Mouse (Mus musculus) midbrain, embryonic 11.5 days (tissue): ENCODE data around the gene Proser1. TPM values are rescaled to one million over a fixed set of nuclear protein-coding genes. Genes with fewer than 3 reads are reported as not detected.

Experiments
- ATAC-seq: fragments of 200-750 bp; cut with Nextera tagmentation; 2 replicates; pipeline ENCODE4 v1.8.0; 2017; ENCODE audit warnings: moderate TSS enrichment, moderate library complexity; ENCODE audit not compliant: low FRiP score
- DNase-seq: peaks from one replicate; pipeline ENCODE4 v3.0.0; 2015; ENCODE audit warnings: low spot score; ENCODE audit errors: missing footprints
- H3K27ac ChIP-seq: fragments of 300-500 bp; sonication (generic); 2 replicates; pipeline ENCODE4 v1.5.1; 2014; ENCODE audit warnings: low read depth, low read length
- H3K27me3 ChIP-seq: fragments of 300-500 bp; sonication (generic); 2 replicates; pipeline ENCODE4 v1.6.1; 2014; ENCODE audit warnings: mild to moderate bottlenecking, low read length, moderate library complexity, mixed read lengths; ENCODE audit not compliant: control insufficient read depth, insufficient read depth
- H3K36me3 ChIP-seq: fragments of 300-500 bp; sonication (generic); 2 replicates; pipeline ENCODE4 v1.6.1; 2014; ENCODE audit warnings: mild to moderate bottlenecking, low read length, moderate library complexity, mixed read lengths; ENCODE audit not compliant: control insufficient read depth, insufficient read depth
- H3K4me1 ChIP-seq: fragments of 300-500 bp; sonication (generic); 2 replicates; pipeline ENCODE4 v1.6.1; 2014; ENCODE audit warnings: low read length; ENCODE audit not compliant: control insufficient read depth, insufficient read depth
- H3K4me2 ChIP-seq: fragments of 300-500 bp; sonication (generic); 2 replicates; pipeline ENCODE4 v1.6.1; 2014; ENCODE audit warnings: mild to moderate bottlenecking, moderate library complexity
- H3K4me3 ChIP-seq: fragments of 300-500 bp; sonication (generic); 2 replicates; pipeline ENCODE4 v1.5.1; 2014; ENCODE audit warnings: low read depth, low read length
- H3K9ac ChIP-seq: fragments of 300-500 bp; sonication (generic); 2 replicates; pipeline ENCODE4 v1.6.1; 2014; ENCODE audit warnings: low read length
- H3K9me3 ChIP-seq: fragments of 300-500 bp; sonication (generic); 2 replicates; pipeline ENCODE4 v1.6.1; 2016; ENCODE audit warnings: low read length; ENCODE audit not compliant: control insufficient read depth
- WGBS: fragments of 180-500 bp; shearing (Covaris S2); extraction: QIAGEN DNeasy Blood & Tissue Kit; methylation state at CpG from one replicate; pipeline ENCODE4 v1.1.7; 2014; 5-methylcytosine and 5-hydroxymethylcytosine counted together
- polyA plus RNA-seq: library from polyadenylated mRNA; unstranded; fragments of >200 nt; fragmentation: Nextera tagmentation; extraction: Ambion mirVana; gene quantifications from 2 replicates; pipeline ENCODE4 v1.2.1, GENCODE M21; 2014

Gene Proser1
- polyA plus RNA-seq, 1 experiment from 2014 or later: 24.1 TPM

- Histone ChIP-seq H3K9ac (no peak overlapping the region), H3K27ac (no peak overlapping the region), H3K4me2 (no peak overlapping the region), H3K4me1 (no peaks in the 10 kb centered on the region), H3K4me3 (no peak overlapping the region), H3K9me3 (no peaks in the 10 kb centered on the region), H3K36me3 (no peaks in the 10 kb centered on the region), H3K27me3 (no peaks in the 10 kb centered on the region)
- ATAC-seq (no peak), DNase-seq (no peak)
- 94% methylated on average over 6 of the region's 6 CpGs for WGBS
Observed at GRCm38 (mm10) chr3:53498351-53498905, 35.0 kb downstream of the Proser1 start.

GRCm38 (mm10) chr3:53502428-53502827, 39.0 kb downstream of the Proser1 start:
- Histone ChIP-seq H3K27me3 (no peaks in the 10 kb centered on the region), H3K4me3 (no peak overlapping the region), H3K27ac (no peak overlapping the region), H3K36me3 (no peaks in the 10 kb centered on the region), H3K4me2 (no peak overlapping the region), H3K9me3 (no peaks in the 10 kb centered on the region), H3K9ac (no peak overlapping the region), H3K4me1 (no peaks in the 10 kb centered on the region)
- DNase-seq (no peak), ATAC-seq (no peak)
- 77% methylated on average over 6 of the region's 6 CpGs for WGBS

- Histone ChIP-seq H3K27ac (no peak overlapping the region), H3K4me3 (no peak overlapping the region), H3K36me3 (no peaks in the 10 kb centered on the region), H3K27me3 (no peaks in the 10 kb centered on the region), H3K9me3 (no peaks in the 10 kb centered on the region), H3K9ac (no peak overlapping the region), H3K4me2 (no peak overlapping the region), H3K4me1 (no peaks in the 10 kb centered on the region)
- 66% methylated on average over 5 of the region's 5 CpGs for WGBS
- DNase-seq: peak; percentile 62
- ATAC-seq: no peak
Observed at GRCm38 (mm10) chr3:53513096-53513495, 49.6 kb downstream of the Proser1 start.

- no peaks in the 10 kb centered on the region for H3K4me1 ChIP-seq
- no peak overlapping the region for H3K9ac ChIP-seq
- H3K36me3 ChIP-seq: no peaks in the 10 kb centered on the region
- H3K4me3 ChIP-seq: no peak overlapping the region
- 89% methylated on average over 4 of the region's 4 CpGs for WGBS
- H3K4me2 ChIP-seq: no peak overlapping the region
- H3K27me3 ChIP-seq: no peaks in the 10 kb centered on the region
- no peak overlapping the region for H3K27ac ChIP-seq
- ATAC-seq: no peak
- peak; percentile 54 for DNase-seq
- H3K9me3 ChIP-seq: no peaks in the 10 kb centered on the region
Observed at GRCm38 (mm10) chr3:53514221-53515065, 51.0 kb downstream of the Proser1 start.

- Histone ChIP-seq H3K4me1 (no peaks in the 10 kb centered on the region), H3K4me2 (no peak overlapping the region), H3K4me3 (no peak overlapping the region), H3K27me3 (no peaks in the 10 kb centered on the region), H3K27ac (no peak overlapping the region), H3K36me3 (no peaks in the 10 kb centered on the region), H3K9me3 (no peaks in the 10 kb centered on the region), H3K9ac (no peak overlapping the region)
- peak; percentile 81 for DNase-seq
- no peak for ATAC-seq
- 78% methylated on average over 10 of the region's 10 CpGs for WGBS
Observed at GRCm38 (mm10) chr3:53522794-53523193, 59.3 kb downstream of the Proser1 start.

GRCm38 (mm10) chr3:53525737-53526136, 62.3 kb downstream of the Proser1 start:
- Histone ChIP-seq H3K9me3 (no peaks in the 10 kb centered on the region), H3K27me3 (no peaks in the 10 kb centered on the region), H3K4me3 (0 out of 2 replicates have a peak overlapping the region, but pooled peaks have one; percentile 12), H3K27ac (no peak overlapping the region), H3K4me1 (no peaks in the 10 kb centered on the region), H3K36me3 (no peaks in the 10 kb centered on the region), H3K9ac (no peak overlapping the region), H3K4me2 (peak overlapping the region; percentile 33)
- 29% methylated on average over 21 of the region's 21 CpGs for WGBS
- ATAC-seq (peak; percentile 50; the same call in 1 of the 2 replicates), DNase-seq (peak; percentile 94)

- H3K9ac ChIP-seq: no peak overlapping the region
- ATAC-seq (no peak), DNase-seq (no peak)
- H3K4me2 ChIP-seq: no peak overlapping the region
- H3K27me3 ChIP-seq: no peaks in the 10 kb centered on the region
- H3K4me1 ChIP-seq: no peaks in the 10 kb centered on the region
- no peak overlapping the region for H3K27ac ChIP-seq
- H3K36me3 ChIP-seq: no peaks in the 10 kb centered on the region
- H3K9me3 ChIP-seq: no peaks in the 10 kb centered on the region
- 91% methylated on average over 6 of the region's 6 CpGs for whole genome bisulfite sequencing
- H3K4me3 ChIP-seq: no peak overlapping the region
Observed at GRCm38 (mm10) chr3:53530305-53530704, 66.8 kb downstream of the Proser1 start.

Other genes starting within 250 kb of the Proser1 start
- 8.7 and 9.7 TPM in 2 replicates for gene Nhlrc3, start 334 bp upstream of the Proser1 start, polyA plus RNA-seq
- not detected in 2 replicates for gene Stoml3, start 25.0 kb downstream of the Proser1 start, polyA plus RNA-seq
- gene Frem2, start 193.7 kb downstream of the Proser1 start, polyA plus RNA-seq: 1.6 and 1.7 TPM in 2 replicates